Mouse (Mus musculus) layer of hippocampus, postnatal 10 days (tissue): ENCODE measurements around the gene Gm12355. TPM values are rescaled to one million over a fixed set of nuclear protein-coding genes. Genes with fewer than 3 reads are reported as not detected.

Experiments
- DNase-seq, 2 experiments: peaks; one replicate each; pipeline ENCODE4 v3.0.0; 2021; ENCODE audit warnings: low spot score in 2 of 2
- total RNA-seq, 2 experiments: library from RNA; stranded (reverse); gene quantifications; 2 replicates each; pipeline ENCODE4 v1.2.3; 2021

Gm12355 gene
- total RNA-seq, 2 experiments from 2014 or later = 14.1 to 17.2 TPM

DNA sequence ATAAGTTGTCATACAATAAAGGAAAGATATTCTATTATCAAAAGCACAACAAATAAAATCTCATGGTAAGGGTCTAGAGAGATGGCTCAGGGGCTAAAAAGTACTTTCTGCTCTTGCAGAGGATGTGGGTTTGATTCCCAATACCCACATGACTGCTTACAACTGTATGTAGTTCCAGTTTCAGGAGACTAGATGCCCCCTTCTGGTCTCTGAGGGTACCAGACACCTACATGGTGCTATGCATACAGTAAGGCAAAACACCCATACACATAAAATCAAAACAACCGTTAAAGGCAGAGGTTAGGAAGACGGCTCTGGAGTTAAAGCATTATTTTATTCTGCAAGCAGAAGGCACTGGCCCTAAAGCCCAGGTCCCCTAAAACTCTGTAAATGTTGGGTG lies 21.5 kb downstream of the Gm12355 start:
- no peak for DNase-seq

DNA sequence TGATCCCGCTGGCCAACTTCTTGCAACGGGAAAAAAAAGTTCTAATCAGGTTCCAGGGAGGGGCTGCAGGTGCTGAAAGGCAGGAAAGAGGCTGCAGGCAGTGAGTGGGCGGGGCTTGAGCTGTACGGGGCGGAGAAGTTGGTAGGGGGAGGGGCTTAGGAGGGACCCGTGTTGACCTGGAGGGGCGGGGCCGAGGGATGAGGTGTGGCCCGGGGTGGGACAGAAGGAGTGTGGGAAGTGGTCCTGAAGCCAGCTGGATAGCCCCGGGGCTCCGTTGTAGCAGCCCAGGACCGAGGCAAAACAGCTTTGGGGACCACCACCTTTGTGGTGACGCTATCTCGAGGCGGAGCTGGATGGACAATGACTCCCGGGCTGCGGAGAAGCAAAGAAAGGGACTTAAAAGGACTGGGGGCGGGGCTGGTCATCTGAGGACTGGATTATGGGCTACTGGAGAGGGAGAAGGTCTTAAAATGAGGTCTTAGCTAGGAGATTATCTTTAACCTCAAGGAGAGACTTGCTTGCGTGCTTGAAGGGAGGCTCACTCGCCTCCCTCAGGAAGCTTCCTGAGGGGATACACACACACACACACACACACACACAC lies 23.3 kb downstream of the Gm12355 start:
- DNase-seq = no peak

DNA sequence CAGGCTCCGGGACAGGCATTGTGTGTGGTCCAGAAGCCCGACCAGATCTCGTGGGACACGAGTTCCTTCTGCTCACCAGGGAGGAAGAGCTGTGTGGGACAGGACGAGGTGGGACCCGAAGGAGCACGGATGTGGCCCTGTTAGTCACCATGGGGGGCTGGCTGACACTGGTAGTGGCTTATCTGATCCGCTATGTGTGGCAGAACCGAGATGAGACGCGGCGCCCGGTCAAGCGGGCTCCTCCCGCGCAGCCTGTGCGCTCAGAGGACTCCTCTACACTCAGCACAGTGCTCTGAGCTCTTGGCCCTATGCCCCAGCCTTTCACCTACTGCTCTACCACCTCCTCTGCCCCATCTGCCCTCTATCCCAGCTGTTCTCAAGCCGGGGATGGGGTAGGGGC lies 26.2 kb downstream of the Gm12355 start:
- no peak for DNase-seq

DNA sequence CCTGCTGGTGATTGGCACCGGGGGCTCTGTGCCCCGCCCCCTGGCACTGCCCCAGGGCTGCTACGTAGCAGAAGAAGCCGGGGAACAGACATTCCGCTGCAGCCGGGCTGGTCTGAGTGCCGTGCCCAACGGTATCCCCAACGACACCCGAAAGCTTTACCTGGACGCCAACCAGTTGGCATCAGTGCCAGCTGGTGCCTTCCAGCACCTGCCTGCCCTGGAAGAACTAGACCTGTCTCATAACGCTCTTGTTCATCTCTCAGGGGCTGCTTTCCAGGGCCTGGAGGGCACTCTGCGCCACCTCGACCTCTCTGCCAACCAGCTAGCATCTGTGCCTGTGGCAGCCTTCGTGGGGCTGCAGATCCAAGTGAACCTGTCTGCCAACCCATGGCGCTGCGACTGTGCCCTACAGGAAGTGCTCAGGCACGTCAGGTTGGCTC lies 26.6 kb downstream of the Gm12355 start:
- peak; percentile 47 to 62 for DNase-seq

DNA sequence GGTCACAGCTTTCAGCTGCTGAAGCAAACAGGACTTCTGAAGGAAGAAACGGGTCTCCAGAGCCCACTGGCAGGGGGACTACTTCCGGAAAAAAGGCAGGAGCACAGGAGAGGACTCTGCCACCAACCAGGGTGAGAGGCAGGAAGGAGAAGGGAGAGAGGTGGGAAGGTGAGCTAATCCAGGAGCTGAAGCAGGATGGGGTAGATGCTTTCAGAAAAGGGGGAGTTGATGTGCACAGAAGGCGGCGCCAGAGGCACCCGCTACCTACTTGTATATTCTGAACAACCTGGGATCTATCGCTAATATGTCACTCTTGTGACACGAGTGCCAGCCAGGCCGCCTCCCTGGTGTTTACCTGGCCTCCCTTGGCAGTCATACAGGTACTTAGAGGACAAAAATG lies 27.5 kb downstream of the Gm12355 start, which contains the start of gene Lrrc3c:
Lrrc3c (plus strand) TSS at position 301 of the 400 bp plus-strand sequence.
- DNase-seq = peak in 1 of 2 experiments; percentile 2

DNA sequence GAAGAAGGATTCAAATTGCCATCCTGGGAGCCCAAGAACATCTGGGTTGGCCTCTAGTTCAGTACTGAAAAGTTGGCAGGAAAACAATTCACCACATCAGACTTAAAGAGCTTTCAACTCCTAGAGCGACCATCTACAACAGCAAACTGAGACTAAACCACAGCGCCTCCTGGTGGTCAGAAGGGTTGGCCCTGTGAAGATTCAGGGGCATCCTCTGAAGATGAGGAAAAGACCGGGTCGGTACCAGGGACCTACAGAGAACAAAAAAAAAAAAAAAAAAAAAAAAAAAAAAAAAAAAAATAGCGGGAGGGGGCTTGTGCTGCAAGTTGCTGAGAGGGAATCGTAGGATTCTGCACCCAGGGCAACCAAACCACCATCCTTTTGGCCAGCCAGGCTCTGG lies 28.1 kb downstream of the Gm12355 start:
- DNase-seq = peak; percentile 40 to 43

DNA sequence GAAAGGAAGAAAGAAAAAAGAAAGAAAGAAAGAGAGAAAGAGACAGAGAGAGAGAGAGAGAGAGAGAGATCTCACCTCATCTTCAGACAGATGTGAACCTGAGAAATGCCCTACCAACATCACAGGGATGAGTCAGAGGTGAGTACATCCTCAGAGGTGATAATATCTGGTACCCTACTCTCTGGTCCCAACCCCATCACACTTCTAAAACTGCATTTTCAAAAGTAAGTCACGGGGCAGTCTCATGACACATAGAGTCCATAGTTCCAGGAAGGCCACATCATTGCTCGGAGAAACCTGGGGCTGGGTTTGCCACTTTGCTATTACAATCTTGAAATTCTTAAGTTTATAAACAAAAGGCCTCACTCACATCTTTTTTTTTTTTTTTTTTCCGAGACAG lies 29.5 kb downstream of the Gm12355 start:
- DNase-seq = no peak

DNA sequence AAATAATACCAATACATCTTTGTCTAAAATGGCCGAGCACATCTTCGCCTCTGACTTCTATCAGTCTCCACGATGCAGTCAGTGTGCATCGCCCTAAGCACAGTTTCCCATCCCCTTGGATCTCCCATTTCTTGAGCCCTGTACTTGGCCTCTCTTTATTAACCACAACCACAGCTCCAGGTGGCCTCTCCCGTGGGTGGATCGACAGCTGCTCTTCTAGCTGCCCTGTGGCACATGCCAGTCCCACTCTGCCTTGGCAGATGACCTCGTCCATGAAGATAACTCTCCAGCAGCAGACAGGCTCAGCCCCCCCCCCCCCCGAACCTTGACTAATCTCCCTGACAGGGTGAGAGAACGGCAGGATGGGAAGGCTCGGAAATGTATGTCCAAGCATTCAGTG lies 30.0 kb downstream of the Gm12355 start:
- DNase-seq = no peak

DNA sequence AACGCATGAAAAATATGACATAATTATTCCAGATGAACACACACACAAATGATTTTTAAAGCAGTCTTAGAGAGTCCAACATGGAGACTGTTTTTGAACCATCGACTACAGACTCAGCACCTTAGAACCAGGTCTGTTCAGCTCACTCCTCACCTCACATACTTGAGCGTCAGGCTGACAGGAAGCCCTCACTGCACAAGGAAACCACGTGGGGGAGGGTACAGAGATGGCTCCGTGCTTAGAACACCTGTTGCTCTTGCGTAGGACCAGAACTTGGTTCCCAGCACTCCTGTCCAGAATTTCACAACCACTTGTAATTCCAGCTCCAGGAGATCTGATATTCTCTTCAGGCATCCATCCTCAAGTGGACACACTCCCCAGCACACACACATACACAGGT lies 30.4 kb downstream of the Gm12355 start:
- DNase-seq = no peak

DNA sequence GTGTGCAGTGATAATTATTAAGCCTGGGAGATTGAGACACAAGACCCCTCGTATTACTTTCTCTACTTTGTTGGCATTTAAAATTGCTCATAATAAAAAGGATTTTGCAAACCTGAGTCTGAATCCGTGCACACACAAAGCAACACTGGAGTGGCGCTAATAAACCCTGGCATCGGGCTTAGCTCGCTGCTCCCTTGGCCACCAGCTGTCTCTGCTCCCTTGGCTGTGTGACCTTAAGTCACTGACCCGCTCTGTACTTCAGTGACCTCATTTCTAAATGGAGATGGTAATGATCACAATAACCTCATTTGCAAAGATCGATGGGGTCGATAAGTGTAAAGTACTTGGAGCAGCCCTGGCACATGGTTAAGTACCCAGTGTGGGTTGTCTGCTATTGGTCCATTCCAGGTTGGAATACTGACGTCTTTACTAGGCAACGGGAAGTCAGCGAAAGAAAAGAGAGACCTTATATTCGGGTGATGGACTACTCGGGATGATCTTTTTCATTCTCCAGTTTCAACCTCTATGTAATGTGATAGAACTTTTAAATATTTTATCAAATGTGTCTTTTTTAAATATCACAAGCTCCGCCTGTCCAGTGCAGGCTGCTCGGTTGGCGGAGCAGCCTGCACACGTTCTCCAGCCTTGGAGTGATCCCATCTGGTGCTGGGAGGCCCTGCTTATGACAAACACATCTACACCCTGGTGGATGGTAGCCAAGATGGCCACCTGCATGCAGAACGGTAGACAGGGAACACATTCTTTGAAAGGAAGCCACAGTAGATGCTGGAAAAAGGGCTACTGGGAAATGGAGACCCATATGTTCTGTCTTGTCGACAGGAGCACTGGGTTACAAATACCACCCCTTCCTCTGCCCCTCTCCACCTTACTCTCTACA lies 34.7 kb downstream of the Gm12355 start:
- no peak for DNase-seq

DNA sequence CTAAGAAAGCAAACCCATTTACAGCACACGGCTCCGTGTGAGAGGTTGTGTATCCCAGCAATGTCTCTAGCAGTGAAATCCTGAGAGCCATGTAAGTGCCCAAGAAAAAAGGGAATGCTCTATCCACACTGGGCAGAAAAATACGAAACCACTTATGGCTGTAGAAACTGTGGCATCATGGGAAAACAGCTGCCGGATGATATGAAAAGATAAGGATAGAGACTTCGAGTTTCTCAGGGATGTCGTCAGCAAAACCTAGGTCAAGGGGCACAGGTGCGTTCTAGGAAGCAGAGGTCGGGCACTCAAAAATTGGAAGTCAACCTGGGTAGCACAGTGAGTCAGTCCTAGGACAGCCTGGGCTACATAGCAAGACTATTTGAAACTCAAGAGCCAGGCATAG lies 36.2 kb downstream of the Gm12355 start:
- no peak for DNase-seq

DNA sequence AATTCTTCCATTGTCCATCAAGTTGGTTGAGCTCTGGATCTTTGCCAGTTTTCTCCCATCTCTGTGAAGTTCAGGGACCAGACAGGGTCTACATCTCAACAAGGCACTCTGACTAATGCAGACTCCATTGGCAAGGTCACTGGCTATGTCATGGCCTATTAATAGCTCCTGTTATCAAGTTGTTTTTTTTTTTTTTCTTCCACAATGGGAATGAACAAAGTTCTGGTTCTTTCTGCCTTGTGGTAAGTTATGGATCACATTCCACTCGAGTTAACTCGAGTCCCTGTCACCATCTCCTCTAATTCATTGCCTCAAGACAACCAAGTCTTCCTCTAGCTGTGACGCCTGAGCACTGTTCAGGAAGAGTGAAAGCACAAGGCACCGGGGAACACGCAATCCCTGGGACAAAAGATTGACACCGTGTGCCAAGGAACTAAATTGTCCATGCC lies 36.6 kb downstream of the Gm12355 start:
- DNase-seq = no peak

DNA sequence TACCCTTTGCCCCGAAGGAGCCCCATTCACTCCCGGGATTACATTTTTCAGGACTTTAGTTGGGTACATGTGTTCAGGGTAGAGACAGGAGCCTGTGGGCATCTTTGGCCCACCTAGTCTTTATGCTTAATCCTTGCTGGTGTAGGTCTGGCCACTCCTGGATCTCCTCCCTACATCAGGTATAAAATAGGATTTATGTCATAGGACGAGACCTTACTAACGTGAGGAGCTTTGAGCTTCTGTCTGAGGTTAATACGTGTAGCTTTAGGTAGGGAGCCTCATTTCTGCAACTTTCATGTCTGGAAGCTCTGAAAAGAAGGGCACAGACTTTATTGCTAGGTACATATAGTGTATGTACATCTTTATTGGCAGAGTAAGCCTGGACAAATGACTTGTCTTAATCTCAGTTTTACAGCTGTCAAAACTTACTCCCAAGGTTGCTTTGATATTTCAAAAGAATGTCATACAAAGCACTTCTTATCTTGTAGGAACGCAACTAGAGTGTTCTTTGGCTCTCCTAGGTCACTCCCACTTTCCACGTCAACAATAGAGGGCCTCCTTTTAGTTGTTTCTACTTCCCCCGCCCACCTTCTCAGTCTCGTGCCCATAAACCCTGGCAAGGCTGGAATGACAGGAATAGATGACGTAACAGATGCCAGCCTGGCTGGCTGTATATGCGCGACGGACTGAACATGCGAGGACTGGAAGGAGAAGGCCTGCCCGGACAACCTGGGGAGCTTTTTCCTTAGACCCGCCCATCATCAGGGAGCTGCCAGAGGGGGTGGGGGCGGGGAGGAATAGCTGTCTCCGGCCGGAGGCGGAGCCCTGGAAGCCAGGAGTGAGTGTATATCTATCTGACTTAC lies 37.5 kb downstream of the Gm12355 start:
- DNase-seq = peak; percentile 38 to 51

DNA sequence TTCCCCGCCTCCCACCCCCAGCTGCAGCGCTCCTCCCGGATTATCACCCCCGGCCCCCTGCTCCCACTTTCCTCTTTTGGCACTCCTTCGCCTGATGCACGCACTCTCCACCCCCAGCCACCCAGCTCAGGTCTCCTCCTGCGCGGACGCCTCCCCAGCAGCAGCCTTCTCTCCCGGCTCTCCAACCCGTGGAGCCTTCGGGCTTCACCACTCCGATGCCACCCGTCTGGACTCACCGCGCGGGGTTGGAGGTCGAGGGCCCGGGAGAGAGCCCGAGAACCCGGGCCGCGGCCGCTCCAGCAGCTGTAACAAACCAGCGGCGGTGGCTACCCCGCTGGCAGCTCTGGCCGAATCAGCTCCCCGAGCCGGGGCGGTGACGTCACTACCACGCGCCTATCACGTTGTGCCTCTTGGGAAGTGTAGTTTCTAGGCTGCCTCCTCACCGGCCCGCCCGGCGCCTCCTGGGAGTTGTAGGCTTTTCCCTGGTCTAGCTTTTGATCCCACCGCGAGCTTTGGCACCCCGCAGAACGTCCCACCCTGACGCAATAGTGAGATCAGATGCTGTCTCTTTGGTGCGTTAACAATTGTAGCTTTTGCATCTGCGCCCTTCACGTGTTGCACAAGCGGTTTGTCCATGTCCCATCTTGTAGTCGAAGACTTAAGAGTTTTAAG lies 38.4 kb downstream of the Gm12355 start, which contains the start of gene Ormdl3:
Ormdl3 (minus strand) TSS at position 477 of the 672 bp plus-strand sequence.
- peak; percentile 99 for DNase-seq

DNA sequence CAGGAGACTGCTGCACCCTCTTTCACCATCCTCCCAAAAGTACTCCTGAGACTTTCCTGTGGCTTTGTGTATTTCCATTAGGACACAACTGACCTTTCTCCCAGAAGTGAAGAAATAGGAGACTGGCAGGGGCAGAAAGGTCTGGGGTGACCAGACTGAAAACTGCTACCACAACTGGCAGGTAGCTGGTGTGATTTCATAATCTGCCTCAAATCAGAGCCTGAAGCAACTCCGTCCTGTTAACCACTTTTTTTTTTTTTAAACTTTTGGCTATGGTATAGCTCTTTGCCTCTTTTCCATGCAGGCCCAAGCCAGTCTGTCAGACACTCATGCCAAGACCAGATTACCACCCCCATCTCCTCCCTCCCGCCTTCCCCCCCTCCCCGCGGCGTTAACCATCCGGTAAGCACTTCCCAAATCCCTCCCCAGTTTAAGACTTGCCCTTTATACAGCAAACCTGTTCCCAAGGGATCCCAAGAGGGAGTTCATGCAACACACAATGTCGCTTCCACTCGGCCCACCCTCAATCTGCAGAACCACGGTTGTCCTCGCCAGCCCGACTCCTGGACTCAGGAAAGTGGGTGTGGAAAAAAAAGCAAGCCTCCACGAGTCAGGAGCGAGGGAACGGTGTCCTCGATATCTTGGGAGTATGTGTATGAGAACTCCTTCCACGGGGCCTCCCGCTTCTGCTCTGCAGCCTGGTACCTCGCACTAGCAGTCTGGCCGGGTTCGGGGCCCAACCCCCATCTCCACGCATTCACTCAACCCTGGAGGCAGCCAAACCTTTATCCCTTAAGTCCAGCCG lies 39.2 kb downstream of the Gm12355 start:
- peak in 1 of 2 experiments; percentile 33 for DNase-seq

DNA sequence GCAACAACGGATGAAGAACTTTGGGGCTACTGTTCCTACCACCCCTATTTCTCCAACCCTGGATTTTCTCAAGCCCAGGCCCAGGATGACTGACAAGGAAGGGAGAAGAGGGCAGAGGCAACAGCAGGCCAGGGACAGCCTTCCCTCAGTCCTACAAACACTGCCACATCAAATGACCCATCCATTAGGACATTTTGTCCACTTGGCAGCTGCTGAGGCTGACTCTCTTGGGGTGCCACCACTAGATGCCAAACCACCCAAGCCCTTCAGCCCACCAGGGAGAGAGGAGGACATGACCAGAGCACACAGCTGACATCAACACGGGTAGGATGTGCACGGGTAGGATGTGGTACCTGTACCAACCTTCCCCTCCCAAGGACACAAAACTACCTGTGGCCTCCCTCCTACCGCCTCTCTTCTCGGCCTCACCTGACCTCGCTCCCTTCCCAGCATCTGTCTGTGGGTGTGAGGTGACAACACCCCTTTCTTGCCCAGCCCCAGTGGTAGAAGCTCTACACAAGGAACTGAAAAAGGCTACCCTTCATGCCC lies 40.8 kb downstream of the Gm12355 start:
- DNase-seq = no peak

DNA sequence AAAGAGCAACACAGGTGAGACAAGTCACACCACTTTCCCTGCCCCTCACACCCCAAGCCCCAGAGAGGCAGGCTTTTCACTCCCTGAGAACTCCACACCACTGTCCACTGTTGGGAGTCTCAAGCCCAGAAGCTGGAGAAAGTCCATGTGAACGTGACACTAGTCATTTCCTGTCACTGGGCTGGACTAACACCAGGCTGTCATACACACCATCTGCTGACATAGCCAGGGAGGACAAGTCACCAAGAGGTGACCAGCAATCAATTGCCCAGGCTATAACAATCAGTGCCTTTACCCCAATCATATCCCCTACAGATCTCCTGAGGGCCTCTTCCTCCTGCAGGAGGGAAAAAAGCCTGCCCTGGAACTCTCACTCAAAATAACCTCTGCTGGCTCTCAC lies 41.3 kb downstream of the Gm12355 start:
- no peak for DNase-seq

DNA sequence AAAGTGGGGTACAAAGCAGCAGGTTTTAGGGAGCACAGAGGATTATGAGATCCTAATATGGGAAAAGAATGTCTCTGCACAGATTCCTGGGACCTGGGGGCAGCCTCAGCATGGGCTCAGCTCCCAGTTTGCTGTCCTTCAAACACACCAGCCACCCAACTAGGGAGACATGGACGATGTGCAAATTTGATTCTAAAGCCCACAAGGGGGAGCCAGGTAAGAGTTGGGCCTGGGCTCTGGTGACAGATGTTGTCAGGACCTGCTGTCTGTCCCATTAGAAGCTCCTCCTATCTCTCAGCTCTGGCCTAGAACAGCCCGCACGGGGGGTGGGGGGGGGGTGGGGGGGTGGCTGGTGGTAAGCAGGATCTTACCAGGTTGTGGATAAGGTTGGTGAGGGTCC lies 41.9 kb downstream of the Gm12355 start:
- no peak for DNase-seq

DNA sequence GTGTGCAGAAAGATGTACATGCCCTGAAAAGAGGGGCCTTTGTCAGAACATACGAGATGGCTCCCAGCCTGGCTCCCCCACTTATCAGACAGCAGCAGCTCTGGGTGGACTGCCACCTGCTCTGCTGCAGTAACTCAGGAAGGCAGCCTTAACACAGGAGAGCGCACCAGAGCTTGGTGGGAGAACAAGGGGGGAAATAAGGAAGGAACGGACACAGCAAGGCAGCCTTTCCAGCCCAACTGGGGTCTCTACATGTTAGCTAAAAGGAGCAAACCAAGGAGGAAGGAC lies 42.3 kb downstream of the Gm12355 start:
- no peak for DNase-seq
